Mouse (Mus musculus): ENCODE measurements around the gene Il1r1. TPM values are rescaled to one million over a fixed set of nuclear protein-coding genes. Genes with fewer than 3 reads are reported as not detected.

Il1r1 gene
- polyA plus RNA-seq, 1 experiment from 2014 or later = 0.53 TPM

Other genes with a start within 250 kb of the Il1r1 start
- 0.27 and 0.49 TPM in 2 replicates for gene Il1r2, start 151.0 kb upstream of the Il1r1 start, polyA plus RNA-seq (2016; fragmentation: Nextera tagmentation; extraction: Ambion mirVana)
- 0.64 and 1.2 TPM in 2 replicates for gene Il1rl2, start 99.5 kb downstream of the Il1r1 start, polyA plus RNA-seq (2016; fragmentation: Nextera tagmentation; extraction: Ambion mirVana)
- 0.11 TPM in 1 of 2 replicates, not detected in the other for gene Il1rl1, start 204.5 kb downstream of the Il1r1 start, polyA plus RNA-seq (2016; fragmentation: Nextera tagmentation; extraction: Ambion mirVana)
- not detected in 2 replicates for gene Il18r1, start 240.5 kb downstream of the Il1r1 start, polyA plus RNA-seq (2016; fragmentation: Nextera tagmentation; extraction: Ambion mirVana)

Data from midbrain, embryonic 10.5 days (tissue).